Mouse (Mus musculus): ENCODE data around the gene Golgb1.

DNA sequence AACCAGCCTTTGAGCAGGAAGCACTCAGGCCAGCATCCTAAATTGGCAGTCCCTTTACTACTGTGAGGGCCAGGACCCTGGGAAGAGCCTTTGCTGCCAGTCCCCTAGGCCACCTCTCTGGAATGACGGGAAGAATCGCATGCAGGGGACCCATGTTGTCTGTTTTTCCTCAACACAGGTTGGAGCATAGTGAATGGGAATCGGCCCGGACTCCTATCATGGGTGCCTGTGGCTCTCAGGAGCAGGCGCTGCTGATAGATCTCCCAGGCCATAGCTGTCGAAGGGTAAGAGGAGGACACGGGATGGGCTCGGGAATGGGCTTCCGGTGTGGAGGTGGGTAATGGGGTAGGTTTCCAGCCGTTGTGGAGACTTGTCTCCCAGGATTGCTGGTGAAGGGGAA is 56.4 kb downstream of the Golgb1 start:
- TF ChIP-seq TAL1 (conservative IDR thresholded peaks at IDR 0.05; ENCODE audit: low read depth, low read length) (no peak), CTCF (IDR thresholded peaks at IDR 0.05; ENCODE audit: low read depth, low read length) (no peak), POLR2AphosphoS5 (IDR thresholded peaks at IDR 0.05; ENCODE audit: insufficient replicate concordance, low read depth, low read length) (no peak), GATA1 (IDR thresholded peaks at IDR 0.05; ENCODE audit: borderline replicate concordance, low read length) (no peak)
